Mouse (Mus musculus): ENCODE results near the gene Hpca.

DNA sequence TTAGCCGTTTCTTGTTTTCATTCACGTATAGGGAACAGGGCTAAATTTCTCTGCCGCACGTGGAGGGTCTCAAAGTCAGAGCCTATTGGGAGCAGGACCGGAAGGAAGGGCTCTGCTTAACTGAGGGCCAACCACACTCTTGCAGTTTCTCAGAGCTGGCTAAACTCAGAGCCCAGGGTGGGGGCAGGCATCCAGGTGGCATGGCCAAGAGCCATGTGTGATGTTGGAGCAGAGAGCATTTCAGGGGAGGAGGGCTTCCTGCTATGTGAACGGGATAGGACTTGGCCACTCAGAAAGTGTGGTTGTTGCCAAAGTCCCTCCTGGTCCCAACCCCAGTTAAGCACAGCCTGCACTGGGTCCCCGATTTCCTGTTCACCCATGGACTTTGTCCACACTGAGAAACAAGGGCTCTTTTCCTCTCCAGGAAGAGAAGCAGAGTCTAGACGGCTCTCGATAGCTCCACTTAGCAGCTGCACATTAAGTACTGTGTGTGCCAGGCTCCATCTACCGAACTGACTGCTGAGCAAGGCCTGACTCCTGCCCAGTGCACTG is 14.4 kb downstream of the Hpca start:
- TF ChIP-seq CTCF (IDR thresholded peaks at IDR 0.05; ENCODE audit: low read depth, low read length) (no peak), POLR2A (IDR thresholded peaks at IDR 0.05; ENCODE audit: extremely low read depth, insufficient read depth, low read length) (no peak)
